Mouse (Mus musculus) lung, embryonic 16.5 days (tissue): ENCODE results near the gene Slit3. TPM values are rescaled to one million over a fixed set of nuclear protein-coding genes. Genes with fewer than 3 reads are reported as not detected.

Experiments
- ATAC-seq: fragments of 200-750 bp; cut with Nextera tagmentation; 2 replicates; pipeline ENCODE4 v1.8.0; 2017; ENCODE audit warnings: low read depth, mild to moderate bottlenecking, moderate library complexity
- H3K27ac ChIP-seq: fragments of 300-500 bp; sonication (generic); 2 replicates; pipeline ENCODE4 v1.5.1; 2014; ENCODE audit warnings: mild to moderate bottlenecking, control low read depth, low read length
- H3K27me3 ChIP-seq: fragments of 300-500 bp; sonication (generic); 2 replicates; pipeline ENCODE4 v1.6.1; 2014; ENCODE audit warnings: low read depth, low read length, mixed read lengths; ENCODE audit not compliant: control insufficient read depth, insufficient read depth
- H3K36me3 ChIP-seq: fragments of 300-500 bp; sonication (generic); 2 replicates; pipeline ENCODE4 v1.6.1; 2014; ENCODE audit warnings: low read length; ENCODE audit not compliant: control insufficient read depth, insufficient read depth
- H3K4me1 ChIP-seq: fragments of 300-500 bp; sonication (generic); replicated peaks from 2 replicates; pipeline ENCODE4 v1.6.1; 2014; ENCODE audit warnings: low read length, mixed read lengths; ENCODE audit not compliant: control insufficient read depth, insufficient read depth
- H3K4me2 ChIP-seq: fragments of 300-500 bp; sonication (generic); 2 replicates; pipeline ENCODE4 v1.6.1; 2014; ENCODE audit warnings: low read depth, low read length, control low read depth
- H3K4me3 ChIP-seq: fragments of 300-500 bp; sonication (generic); 2 replicates; pipeline ENCODE4 v1.5.1; 2014; ENCODE audit warnings: mild to moderate bottlenecking, low read length, control low read depth
- H3K9ac ChIP-seq: fragments of 300-500 bp; sonication (generic); 2 replicates; pipeline ENCODE4 v1.6.1; 2014; ENCODE audit warnings: low read length, control low read depth
- H3K9me3 ChIP-seq: fragments of 300-500 bp; sonication (generic); 2 replicates; pipeline ENCODE4 v1.6.1; 2016; ENCODE audit warnings: low read length; ENCODE audit not compliant: control insufficient read depth
- WGBS: fragments of 180-500 bp; shearing (Covaris S2); extraction: QIAGEN DNeasy Blood & Tissue Kit; methylation state at CpG from one replicate; pipeline ENCODE4 v1.1.7; 2014; 5-methylcytosine and 5-hydroxymethylcytosine counted together
- polyA plus RNA-seq: library from polyadenylated mRNA; unstranded; fragments of >200 nt; fragmentation: Nextera tagmentation; extraction: Ambion mirVana; gene quantifications from 2 replicates; pipeline ENCODE4 v1.2.1, GENCODE M21; 2015

Gene Slit3
- polyA plus RNA-seq, 1 experiment from 2014 or later = 9.1 TPM

DNA sequence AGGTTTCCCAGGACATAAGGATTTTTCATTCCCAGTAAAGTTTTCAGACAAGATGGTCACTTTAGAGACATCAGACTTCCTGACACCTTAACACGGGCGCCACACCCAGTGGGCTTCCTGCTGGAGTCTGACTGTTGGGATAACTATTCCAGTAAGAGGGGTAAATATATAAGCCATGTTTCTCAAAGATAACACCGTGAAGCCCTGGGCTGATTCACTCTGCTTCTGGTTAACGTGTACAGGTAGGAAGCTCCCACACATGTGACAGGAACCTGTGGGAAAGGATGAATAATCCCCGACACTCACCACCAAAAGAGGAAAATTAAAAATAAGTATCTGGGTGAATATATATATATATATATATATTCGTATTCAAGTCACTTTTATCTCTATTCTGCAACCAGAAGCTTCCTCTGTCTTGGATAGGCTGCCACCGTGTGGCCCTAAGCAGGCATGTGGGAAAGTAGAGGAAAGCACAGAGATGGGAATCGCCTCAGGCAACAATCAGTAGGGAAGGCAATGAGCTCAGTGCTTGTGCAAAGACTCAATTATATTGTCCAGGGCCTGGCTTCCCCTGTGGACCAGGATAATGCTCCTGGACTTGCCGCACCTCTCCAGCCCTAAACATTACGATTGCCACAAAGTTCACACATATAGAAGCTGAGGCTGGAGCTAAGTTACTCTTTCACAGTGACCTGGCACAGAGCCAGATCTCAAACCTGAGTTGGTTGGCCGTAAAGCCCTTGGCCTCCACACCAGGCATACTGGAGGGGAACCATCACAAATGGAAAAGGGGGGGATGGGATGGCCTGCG lies 286.5 kb downstream of the Slit3 start:
- no peaks in the 10 kb centered on the region for H3K9me3 ChIP-seq
- H3K36me3 ChIP-seq = no peaks in the 10 kb centered on the region
- ATAC-seq = peak; percentile 76
- H3K27ac ChIP-seq = no peak overlapping the region
- H3K4me3 ChIP-seq = no peak overlapping the region
- no peak overlapping the region for H3K4me2 ChIP-seq
- peaks cover 7% of the 10 kb centered on the region; the same call in 1 of the 2 replicates for H3K4me1 ChIP-seq
- H3K27me3 ChIP-seq = no peaks in the 10 kb centered on the region
- 41% methylated on average over 12 of the region's 12 CpGs for WGBS
- no peak overlapping the region for H3K9ac ChIP-seq

DNA sequence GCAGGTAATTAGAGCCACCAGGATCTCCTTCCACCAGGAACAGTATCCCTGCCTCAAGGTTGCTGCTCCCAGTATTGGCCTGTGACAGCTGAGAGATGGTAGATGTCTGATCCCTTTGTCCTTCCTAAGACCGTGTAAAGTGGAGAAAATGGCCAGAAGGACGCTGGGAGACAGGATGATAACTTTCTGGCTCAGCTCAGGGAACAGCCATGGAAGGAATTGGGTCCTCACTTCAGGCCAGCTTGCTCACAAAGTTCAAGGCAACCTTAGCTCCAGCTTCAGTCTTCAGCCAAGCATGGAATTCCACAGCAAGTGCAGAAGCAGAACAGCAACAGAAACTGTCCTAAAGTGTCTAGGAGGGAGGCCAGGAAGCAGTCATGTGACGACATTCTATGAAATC lies 289.4 kb downstream of the Slit3 start:
- H3K4me3 ChIP-seq = no peak overlapping the region
- no peak overlapping the region for H3K4me2 ChIP-seq
- no peak for ATAC-seq
- no peaks in the 10 kb centered on the region for H3K36me3 ChIP-seq
- H3K27me3 ChIP-seq = no peaks in the 10 kb centered on the region
- peaks cover 17% of the 10 kb centered on the region for H3K4me1 ChIP-seq
- 75% methylated on average over 3 of the region's 3 CpGs for WGBS
- H3K27ac ChIP-seq = no peak overlapping the region
- H3K9me3 ChIP-seq = no peaks in the 10 kb centered on the region
- no peak overlapping the region for H3K9ac ChIP-seq

DNA sequence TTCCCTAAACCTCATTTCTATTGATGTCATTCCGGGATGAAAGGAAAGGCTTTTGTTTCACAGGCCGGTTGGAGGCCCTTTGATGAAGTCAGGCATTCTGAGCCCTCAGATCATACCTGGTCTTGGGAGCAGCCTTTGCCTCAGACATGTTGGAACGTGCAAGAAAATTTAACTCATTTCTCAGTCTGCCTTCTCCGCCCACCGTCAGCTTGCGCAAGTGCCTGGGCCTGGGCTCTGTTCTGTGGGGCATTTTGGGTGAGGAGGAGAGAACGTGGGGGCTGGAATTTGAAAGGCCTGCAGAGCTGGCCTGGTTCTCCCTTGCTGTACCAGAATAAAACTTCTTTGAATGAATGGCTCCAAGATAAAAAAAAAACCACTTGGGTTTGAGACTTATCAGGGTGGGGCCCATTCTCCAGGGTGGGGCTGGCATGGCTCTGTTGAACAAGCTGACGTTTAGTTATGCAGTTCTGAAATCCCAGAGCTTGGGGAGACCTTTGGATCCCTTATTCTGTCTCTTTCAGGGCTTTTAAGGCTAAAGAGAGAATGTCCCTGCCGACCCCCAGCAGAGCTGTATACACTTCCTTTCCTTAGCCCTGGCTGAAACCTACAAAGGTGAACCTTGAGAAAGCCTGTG lies 294.9 kb downstream of the Slit3 start:
- H3K9ac ChIP-seq = no peak overlapping the region
- H3K4me1 ChIP-seq = peaks cover 25% of the 10 kb centered on the region
- no peak overlapping the region for H3K4me2 ChIP-seq
- H3K36me3 ChIP-seq = no peaks in the 10 kb centered on the region
- H3K27me3 ChIP-seq = no peaks in the 10 kb centered on the region
- H3K9me3 ChIP-seq = no peaks in the 10 kb centered on the region
- no peak for ATAC-seq
- H3K27ac ChIP-seq = no peak overlapping the region
- H3K4me3 ChIP-seq = no peak overlapping the region
- WGBS = 50% methylated on average over 9 of the region's 9 CpGs

GRCm38 (mm10) chr11:35416402-35417093 lies 295.5 kb downstream of the Slit3 start:
- Histone ChIP-seq H3K9me3 (no peaks in the 10 kb centered on the region), H3K4me2 (no peak overlapping the region), H3K36me3 (no peaks in the 10 kb centered on the region), H3K4me1 (peaks cover 25% of the 10 kb centered on the region), H3K27me3 (no peaks in the 10 kb centered on the region), H3K27ac (no peak overlapping the region), H3K9ac (no peak overlapping the region), H3K4me3 (no peak overlapping the region)
- ATAC-seq = no peak
- WGBS = 62% methylated on average over 14 of the region's 14 CpGs

DNA sequence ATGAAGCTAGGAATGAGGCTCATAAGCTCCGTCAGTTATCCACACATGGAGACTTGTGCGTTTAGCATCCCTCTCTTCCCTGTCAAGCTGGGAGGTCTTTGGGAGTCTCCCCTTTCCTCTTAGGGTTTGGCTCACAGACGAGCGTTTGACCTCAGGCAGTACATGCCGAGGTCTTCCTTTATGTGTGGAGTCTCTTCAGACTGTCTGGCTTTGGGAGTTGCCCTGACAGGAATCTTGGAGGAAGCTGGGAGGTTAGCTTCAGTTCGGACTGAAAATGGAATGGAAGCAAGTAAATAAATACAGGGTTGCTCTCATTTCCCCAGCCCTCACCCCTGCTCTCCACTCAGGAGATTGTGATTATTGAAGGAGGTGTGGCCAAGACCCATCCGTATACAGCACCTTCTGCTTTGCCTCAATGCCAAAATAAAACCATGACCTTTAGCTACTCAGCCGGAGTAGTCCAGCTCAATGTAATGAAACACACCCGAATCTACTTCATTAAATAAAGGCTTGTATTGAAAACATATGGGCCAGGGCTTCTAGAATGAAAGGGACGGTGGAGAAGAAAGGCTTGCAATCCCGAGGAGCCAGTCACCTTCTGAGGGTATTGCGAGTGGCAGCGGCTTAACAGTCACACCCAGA lies 297.0 kb downstream of the Slit3 start:
- no peaks in the 10 kb centered on the region for H3K36me3 ChIP-seq
- WGBS = 36% methylated on average over 13 of the region's 13 CpGs
- H3K27ac ChIP-seq = no peak overlapping the region
- H3K4me1 ChIP-seq = peaks cover 25% of the 10 kb centered on the region
- no peaks in the 10 kb centered on the region for H3K27me3 ChIP-seq
- no peaks in the 10 kb centered on the region for H3K9me3 ChIP-seq
- no peak overlapping the region for H3K9ac ChIP-seq
- H3K4me2 ChIP-seq = no peak overlapping the region
- no peak for ATAC-seq
- H3K4me3 ChIP-seq = no peak overlapping the region

GRCm38 (mm10) chr11:35419013-35419412 lies 298.0 kb downstream of the Slit3 start:
- no peak overlapping the region for H3K4me2 ChIP-seq
- no peaks in the 10 kb centered on the region for H3K36me3 ChIP-seq
- no peak overlapping the region for H3K4me3 ChIP-seq
- no peaks in the 10 kb centered on the region for H3K9me3 ChIP-seq
- no peak for ATAC-seq
- peaks cover 25% of the 10 kb centered on the region for H3K4me1 ChIP-seq
- 52% methylated on average over 5 of the region's 5 CpGs for WGBS
- no peaks in the 10 kb centered on the region for H3K27me3 ChIP-seq
- H3K9ac ChIP-seq = no peak overlapping the region
- no peak overlapping the region for H3K27ac ChIP-seq

- WGBS = 21% methylated on average over 4 of the region's 4 CpGs
- ATAC-seq = peak; percentile 73
- no peaks in the 10 kb centered on the region for H3K9me3 ChIP-seq
- no peak overlapping the region for H3K27ac ChIP-seq
- H3K36me3 ChIP-seq = no peaks in the 10 kb centered on the region
- H3K4me1 ChIP-seq = peaks cover 8% of the 10 kb centered on the region; the same call in 1 of the 2 replicates
- H3K27me3 ChIP-seq = no peaks in the 10 kb centered on the region
- no peak overlapping the region for H3K9ac ChIP-seq
- H3K4me3 ChIP-seq = no peak overlapping the region
- no peak overlapping the region for H3K4me2 ChIP-seq
Measured at GRCm38 (mm10) chr11:35421728-35422127, 300.7 kb downstream of the Slit3 start.

GRCm38 (mm10) chr11:35428036-35428435 lies 307.0 kb downstream of the Slit3 start:
- Histone ChIP-seq H3K4me1 (no peaks in the 10 kb centered on the region), H3K4me2 (no peak overlapping the region), H3K27ac (no peak overlapping the region), H3K27me3 (no peaks in the 10 kb centered on the region), H3K9me3 (no peaks in the 10 kb centered on the region), H3K4me3 (no peak overlapping the region), H3K9ac (no peak overlapping the region), H3K36me3 (no peaks in the 10 kb centered on the region)
- 31% methylated on average over 7 of the region's 7 CpGs for WGBS
- ATAC-seq = peak; percentile 93

DNA sequence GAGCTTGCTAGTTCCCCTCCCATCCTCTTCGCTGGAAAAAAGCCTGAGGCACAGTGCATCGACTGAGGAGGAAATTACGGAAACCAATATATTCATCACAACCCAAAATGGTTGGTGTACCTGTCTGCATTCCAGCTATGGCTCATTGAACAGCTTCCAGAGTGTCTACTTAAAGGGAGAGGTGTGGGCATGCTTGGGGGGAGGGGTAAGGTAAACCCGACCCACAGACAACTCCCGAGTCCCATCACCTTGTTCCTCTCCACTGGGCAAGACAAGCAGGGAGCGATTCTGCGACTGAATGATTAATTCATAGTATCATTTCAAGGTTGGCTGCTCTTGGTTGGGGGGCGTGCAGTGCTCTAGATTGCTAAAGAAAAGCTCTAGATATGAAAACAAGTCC lies 310.1 kb downstream of the Slit3 start:
- ATAC-seq = no peak
- Histone ChIP-seq H3K4me2 (no peak overlapping the region), H3K36me3 (no peaks in the 10 kb centered on the region), H3K27ac (no peak overlapping the region), H3K9me3 (no peaks in the 10 kb centered on the region), H3K27me3 (no peaks in the 10 kb centered on the region), H3K9ac (no peak overlapping the region), H3K4me3 (no peak overlapping the region), H3K4me1 (no peaks in the 10 kb centered on the region)
- 71% methylated on average over 8 of the region's 8 CpGs for WGBS
